In genomic region chr1:189744914-189745710, GRCm38 (mm10) we compare ENCODE assay signal across 12 mouse cellular contexts. TPM values are rescaled to one million over a fixed set of nuclear protein-coding genes. Genes with fewer than 3 reads are reported as not detected.
A peak's percentile ranks its signal among the peaks of the same experiment; 100 is the strongest.
DNase-seq lines count a peak whose midpoint lies in the region; ATAC-seq and TF ChIP-seq lines count a peak whose summit lies in the region.
"Had no signal": no experiment of that assay in that cellular context is flagged by ENCODE, and none has a peak within 500 bp of the region (broad histone marks: within the 10 kb centered on the region; RNA-seq: fewer than 3 reads in every experiment).

No protein-coding gene starts in this region.

- H3K27ac ChIP-seq in gastrocnemius, adult 2 months, result peak overlapping the region; percentile 89
- H3K27ac ChIP-seq in kidney, adult 2 months (ENCODE audit: insufficient read depth, low read depth, low read length), result no peak overlapping the region
- 0 out of 2 replicates have a peak overlapping the region, but pooled peaks have one; percentile 26 for H3K27ac ChIP-seq in ES-Bruce4 (ENCODE audit: insufficient read depth, low read length)
- H3K27ac ChIP-seq in embryonic facial prominence, embryonic 12.5 days, result peak overlapping the region; percentile 36; the same call in 1 of the 2 replicates

- H3K9me3 ChIP-seq in ES-Bruce4 (replicated peaks; ENCODE audit: control insufficient read depth, insufficient read depth, low read length, poor library complexity, severe bottlenecking), result no peaks in the 10 kb centered on the region
- H3K9me3 ChIP-seq in embryonic facial prominence, embryonic 12.5 days, result no peaks in the 10 kb centered on the region

- WGBS in kidney, adult 2 months, result 43% methylated on average over 4 of the region's 4 CpGs
- 15% methylated on average over 4 of the region's 4 CpGs for WGBS in embryonic facial prominence, embryonic 12.5 days

- peaks cover 12% of the 10 kb centered on the region for H3K4me1 ChIP-seq in kidney, adult 2 months (ENCODE audit: control insufficient read depth, insufficient read depth, low read length)
- no peaks in the 10 kb centered on the region for H3K4me1 ChIP-seq in ES-Bruce4 (ENCODE audit: control insufficient read depth, insufficient read depth, low read length)
- peaks cover 15% of the 10 kb centered on the region for H3K4me1 ChIP-seq in embryonic facial prominence, embryonic 12.5 days

- H3K36me3 ChIP-seq in kidney, adult 2 months (ENCODE audit: control insufficient read depth, insufficient read depth, low read length), result no peaks in the 10 kb centered on the region
- H3K36me3 ChIP-seq in ES-Bruce4 (ENCODE audit: control insufficient read depth, insufficient read depth, low read length, poor library complexity, severe bottlenecking), result no peaks in the 10 kb centered on the region
- H3K36me3 ChIP-seq in embryonic facial prominence, embryonic 12.5 days, result peaks cover 3% of the 10 kb centered on the region; the same call in 1 of the 2 replicates

- H3K27me3 ChIP-seq in kidney, adult 2 months (replicated peaks; ENCODE audit: control insufficient read depth, insufficient read depth, low read length), result no peaks in the 10 kb centered on the region
- H3K27me3 ChIP-seq in ES-Bruce4 (ENCODE audit: control insufficient read depth, insufficient read depth, low read length, poor library complexity, severe bottlenecking), result no peaks in the 10 kb centered on the region
- H3K27me3 ChIP-seq in embryonic facial prominence, embryonic 12.5 days, result no peaks in the 10 kb centered on the region

- peak; percentile 69 for DNase-seq in gastrocnemius, adult 2 months
- no peak for DNase-seq in gastrocnemius, postnatal 4 days (ENCODE audit: low spot score in 2 of 2)
- DNase-seq in kidney, adult 2 months, result peak; percentile 42
- DNase-seq in kidney, adult 8-10 months, result no peak
- no peak for DNase-seq in urinary bladder, postnatal 4 days (ENCODE audit: low spot score in 2 of 2)
- DNase-seq: adrenal gland, adult 2 months; lung, adult 2 months; spleen, adult 18-20 months had no signal

- peak; percentile 62; the same call in 1 of the 2 replicates for TF ChIP-seq EP300 in ES-Bruce4 (IDR thresholded peaks at IDR 0.05; ENCODE audit: insufficient read depth, low read depth, low read length)

- intact Hi-C loops in gastrocnemius, adult 2 months (cut with DNase I), result loop anchor here (5.0 kb wide), 1 partner anchor 67 kb away; no protein-coding TSS in a partner anchor

- TF ChIP-seq POLR2A in kidney, adult 2 months (IDR thresholded peaks at IDR 0.05; ENCODE audit: low read depth, low read length), result no peak
- TF ChIP-seq POLR2A in ES-Bruce4 (IDR thresholded peaks at IDR 0.05; ENCODE audit: insufficient read depth, low read length), result no peak

- no peak for TF ChIP-seq CTCF in gastrocnemius, adult 2 months (IDR thresholded peaks at IDR 0.05)
- TF ChIP-seq CTCF in kidney, adult 2 months (conservative IDR thresholded peaks at IDR 0.05; ENCODE audit: insufficient read depth, insufficient read length, low read depth, low read length), result no peak
- no peak for TF ChIP-seq CTCF in ES-Bruce4 (IDR thresholded peaks at IDR 0.05; ENCODE audit: low read depth, low read length)

- no peak overlapping the region for H3K4me2 ChIP-seq in embryonic facial prominence, embryonic 12.5 days (replicated peaks)

- peak overlapping the region; percentile 40 for H3K4me3 ChIP-seq in gastrocnemius, adult 2 months
- no peak overlapping the region for H3K4me3 ChIP-seq in kidney, adult 2 months (ENCODE audit: insufficient read depth, low read depth, low read length)
- H3K4me3 ChIP-seq in ES-Bruce4 (ENCODE audit: low read depth, low read length), result no peak overlapping the region
- H3K4me3 ChIP-seq in embryonic facial prominence, embryonic 12.5 days, result no peak overlapping the region

- no peak overlapping the region for H3K9ac ChIP-seq in ES-Bruce4 (ENCODE audit: low read depth, poor library complexity, severe bottlenecking)
- no peak overlapping the region for H3K9ac ChIP-seq in embryonic facial prominence, embryonic 12.5 days

- ATAC-seq in embryonic facial prominence, embryonic 12.5 days (ENCODE audit: insufficient number of reproducible peaks, insufficient read depth, low FRiP score, low TSS enrichment), result peak; percentile 64; the same call in 1 of the 2 replicates
- no peak for ATAC-seq in monocyte, adult 5-6 weeks (replicated peaks; ENCODE audit: insufficient number of reproducible peaks, low FRiP score, low TSS enrichment, poor library complexity, severe bottlenecking)
- ATAC-seq: hindbrain, embryonic 16.5 days had no signal

RNA-seq across cellular contexts. Expression of gene Ptpn14, which starts 17.0 kb away (rescaled TPM):
- total RNA-seq in gastrocnemius, adult 2 months (2021), result 10 to 100 TPM in 1 of 2 experiments, 1 to 10 TPM in 1; 9.3 to 15.1 TPM
- 10 to 100 TPM; 19.7 to 22.1 TPM for total RNA-seq in gastrocnemius, postnatal 4 days (2021)
- polyA plus RNA-seq in kidney, adult 2 months (2012; rRNA removed), result 11.2 and 11.4 TPM in 2 replicates
- 141 and 149 TPM in 2 replicates for polyA plus RNA-seq in ES-Bruce4 (2011; ENCODE audit: insufficient read depth, insufficient read length, low read depth, missing spikeins)
- polyA plus RNA-seq in embryonic facial prominence, embryonic 12.5 days (2016; fragmentation: Nextera tagmentation; extraction: Ambion mirVana), result 9.0 and 11.2 TPM in 2 replicates
- 0.68 to 0.95 TPM (median 0.75 TPM) in 3 replicates for total RNA-seq in monocyte, adult 5-6 weeks (2017)

RNA-seq across cellular contexts. Expression of gene Cenpf, which starts 57.2 kb away (rescaled TPM):
- total RNA-seq in gastrocnemius, adult 2 months (2021), result under 1 TPM; 0.03 to 0.05 TPM
- 10 to 100 TPM; 15.0 to 25.3 TPM for total RNA-seq in gastrocnemius, postnatal 4 days (2021)
- 0.14 and 0.33 TPM in 2 replicates for polyA plus RNA-seq in kidney, adult 2 months (2012; rRNA removed)
- polyA plus RNA-seq in ES-Bruce4 (2011; ENCODE audit: insufficient read depth, insufficient read length, low read depth, missing spikeins), result 157 and 169 TPM in 2 replicates
- polyA plus RNA-seq in embryonic facial prominence, embryonic 12.5 days (2016; fragmentation: Nextera tagmentation; extraction: Ambion mirVana), result 90.0 and 96.1 TPM in 2 replicates
- 0.32 to 6.9 TPM (median 1.3 TPM) in 3 replicates for total RNA-seq in monocyte, adult 5-6 weeks (2017)

Comparison
In these comparisons a context has a peak if more than half of its experiments do, and no peak if none do; other contexts are left out.
1. DNase-seq: peak in gastrocnemius, adult 2 months (single experiment) and kidney, adult 2 months (single experiment); none in gastrocnemius, postnatal 4 days (0 of 2), kidney, adult 8-10 months (0 of 2) and urinary bladder, postnatal 4 days (0 of 2).